Mouse (Mus musculus) cerebellum, adult 8-10 months (tissue): ENCODE results near the gene Stap2.

Experiments
- DNase-seq: peaks from one replicate; pipeline ENCODE4 v3.0.0; 2022

Stap2 gene

GRCm38 (mm10) chr17:56005415-56006061 lies at the start of gene Stap2, which contains the start of gene Mpnd:
Stap2 (minus strand) TSS chr17:56005584.
Mpnd (plus strand) TSS chr17:56005711.
- DNase-seq: no peak

GRCm38 (mm10) chr17:56054938-56055337 lies 49.6 kb upstream of the Stap2 start:
- no peak for DNase-seq

- DNase-seq: no peak
Measured at GRCm38 (mm10) chr17:56051369-56051768, 46.0 kb upstream of the Stap2 start.

- no peak for DNase-seq
Measured at GRCm38 (mm10) chr17:56040857-56041163, 35.4 kb upstream of the Stap2 start.

- DNase-seq: peak; percentile 94
Measured at GRCm38 (mm10) chr17:56040030-56040856, 34.9 kb upstream of the Stap2 start, which contains the start of gene Chaf1a. Chaf1a (plus strand) TSS chr17:56040439.

GRCm38 (mm10) chr17:56039345-56039744 lies 34.0 kb upstream of the Stap2 start:
- no peak for DNase-seq

- peak; percentile 39 for DNase-seq
Measured at GRCm38 (mm10) chr17:56038583-56039261, 33.3 kb upstream of the Stap2 start.

GRCm38 (mm10) chr17:56036901-56037287 lies 31.5 kb upstream of the Stap2 start:
- DNase-seq: no peak

GRCm38 (mm10) chr17:56036176-56036900 lies 31.0 kb upstream of the Stap2 start, which contains the start of gene Sh3gl1:
Sh3gl1 (minus strand) TSS chr17:56036635.
- DNase-seq: peak; percentile 99

- DNase-seq: peak; percentile 23
Measured at GRCm38 (mm10) chr17:56035216-56035615, 29.8 kb upstream of the Stap2 start.

GRCm38 (mm10) chr17:56034726-56035100 lies 29.3 kb upstream of the Stap2 start:
- peak; percentile 25 for DNase-seq

GRCm38 (mm10) chr17:56034040-56034725 lies 28.8 kb upstream of the Stap2 start:
- no peak for DNase-seq

- DNase-seq: no peak
Measured at GRCm38 (mm10) chr17:56032831-56033230, 27.4 kb upstream of the Stap2 start.

- no peak for DNase-seq
Measured at GRCm38 (mm10) chr17:56032127-56032733, 26.8 kb upstream of the Stap2 start.

- no peak for DNase-seq
Measured at GRCm38 (mm10) chr17:56031431-56031830, 26.0 kb upstream of the Stap2 start.

- DNase-seq: peak; percentile 37
Measured at GRCm38 (mm10) chr17:56030919-56031318, 25.5 kb upstream of the Stap2 start.

GRCm38 (mm10) chr17:56030238-56030870 lies 25.0 kb upstream of the Stap2 start:
- DNase-seq: peak; percentile 39

- peak; percentile 63 for DNase-seq
Measured at GRCm38 (mm10) chr17:56027801-56028441, 22.5 kb upstream of the Stap2 start.

- no peak for DNase-seq
Measured at GRCm38 (mm10) chr17:56026881-56027280, 21.5 kb upstream of the Stap2 start.

GRCm38 (mm10) chr17:56026303-56026702 lies 20.9 kb upstream of the Stap2 start:
- no peak for DNase-seq

GRCm38 (mm10) chr17:56024931-56025330 lies 19.5 kb upstream of the Stap2 start:
- no peak for DNase-seq
